Mouse (Mus musculus) cerebellum, adult 2 months (tissue): ENCODE data around the gene Gnaz.

Experiments
- CTCF ChIP-seq: fragments of 200-500 bp; IDR thresholded peaks from 2 replicates; pipeline ENCODE4 v1.5.1; 2011; ENCODE audit warnings: low read depth, mild to moderate bottlenecking, control low read depth, low read length, moderate library complexity, borderline replicate concordance; ENCODE audit not compliant: insufficient read depth
- POLR2A ChIP-seq: fragments of 200-500 bp; IDR thresholded peaks from 2 replicates; pipeline ENCODE4 v1.6.1; 2011; ENCODE audit warnings: low read length, control low read depth, borderline replicate concordance; ENCODE audit not compliant: insufficient read depth

DNA sequence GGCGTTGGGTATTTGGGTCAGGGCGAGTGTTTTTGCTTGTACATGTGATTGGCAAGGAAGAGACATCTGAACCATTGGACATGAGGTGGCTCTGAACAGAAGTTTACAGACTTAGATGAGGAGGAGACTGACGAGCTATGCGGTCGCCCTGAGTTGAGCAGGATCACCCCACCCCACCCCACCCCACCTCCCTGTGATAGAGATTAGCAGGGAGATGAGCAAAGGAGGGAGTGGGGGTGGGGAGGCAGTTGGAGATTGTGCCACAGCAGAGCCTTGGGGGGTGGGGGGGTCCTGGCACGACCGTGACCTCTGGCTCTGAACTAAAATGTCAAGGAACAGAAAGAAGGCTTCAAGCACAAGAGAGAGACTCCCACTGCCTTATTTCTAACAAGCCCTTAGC lies 9.5 kb downstream of the Gnaz start:
- TF ChIP-seq POLR2A (no peak), CTCF (no peak)
